Mouse (Mus musculus) erythroblast, embryonic 14.5 days (primary cell): ENCODE measurements around the gene Nup210.

Experiments used
- GATA1 ChIP-seq: IDR thresholded peaks from 2 replicates; pipeline ENCODE4 v1.6.1; 2012; ENCODE audit warnings: low read length, inconsistent platforms, mixed read lengths
- TAL1 ChIP-seq: IDR thresholded peaks from 3 replicates; pipeline ENCODE4 v1.6.1; 2012; ENCODE audit warnings: low read length, inconsistent platforms, mixed read lengths

- no peak for TF ChIP-seq TAL1
- TF ChIP-seq GATA1 = peak; percentile 53; the same call in 1 of the 2 replicates
Measured at GRCm38 (mm10) chr6:91111141-91111953, 5.3 kb downstream of the Nup210 start.
